Mouse (Mus musculus) kidney, adult 2 months (tissue): ENCODE measurements around the gene Tnfsf11.

Experiments used
- CTCF ChIP-seq: fragments of 200-500 bp; conservative IDR thresholded peaks from 2 replicates; pipeline ENCODE4 v1.5.1; 2011; ENCODE audit warnings: low read depth, mild to moderate bottlenecking, control low read depth, low read length, moderate library complexity, mixed read lengths; ENCODE audit not compliant: insufficient read depth, insufficient read length
- POLR2A ChIP-seq: fragments of 200-500 bp; IDR thresholded peaks from one replicate; pipeline ENCODE4 v1.6.1; 2011; ENCODE audit warnings: low read depth, low read length, control low read depth

DNA sequence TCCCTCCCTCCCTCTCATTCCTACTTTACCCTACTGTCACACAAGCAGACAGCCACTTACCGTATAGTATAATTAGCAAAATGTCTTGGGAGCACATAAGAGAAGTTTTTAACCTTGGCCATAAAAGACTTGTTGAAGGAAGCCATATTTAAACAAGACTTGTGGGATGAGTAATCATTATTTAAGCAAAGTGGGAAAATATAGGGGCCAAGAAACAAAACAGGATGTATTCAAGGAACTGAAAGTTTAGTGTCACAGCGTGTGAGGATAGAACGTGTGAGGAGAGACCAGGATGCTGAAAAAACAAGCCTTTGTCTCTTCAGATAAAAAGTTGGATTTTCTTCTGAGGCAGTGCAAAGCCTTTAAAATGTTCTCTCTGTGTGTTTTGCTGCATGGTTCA lies 11.2 kb upstream of the Tnfsf11 start:
- TF ChIP-seq CTCF (no peak), POLR2A (no peak)
